Mouse (Mus musculus) midbrain, embryonic 13.5 days (tissue): ENCODE measurements around the gene Slc4a2. TPM values are rescaled to one million over a fixed set of nuclear protein-coding genes. Genes with fewer than 3 reads are reported as not detected.
"Not testable (repeated sequence)": the region's sequence is repeated elsewhere in the genome, so short reads cannot be mapped to it uniquely, and the experiment has no call there.

ENCODE experiments used
- ATAC-seq: fragments of 200-750 bp; cut with Nextera tagmentation; 2 replicates; pipeline ENCODE4 v1.8.0; 2017; ENCODE audit warnings: mild to moderate bottlenecking, moderate TSS enrichment, moderate library complexity
- H3K27ac ChIP-seq: fragments of 300-500 bp; sonication (generic); 2 replicates; pipeline ENCODE4 v1.5.1; 2015; ENCODE audit warnings: inconsistent platforms, mild to moderate bottlenecking, moderate library complexity
- H3K27me3 ChIP-seq: fragments of 300-500 bp; sonication (generic); 2 replicates; pipeline ENCODE4 v1.6.1; 2015; ENCODE audit warnings: mild to moderate bottlenecking, inconsistent platforms
- H3K36me3 ChIP-seq: fragments of 300-500 bp; sonication (generic); 2 replicates; pipeline ENCODE4 v1.6.1; 2015; ENCODE audit warnings: mild to moderate bottlenecking, inconsistent platforms
- H3K4me1 ChIP-seq: fragments of 300-500 bp; sonication (generic); replicated peaks from 2 replicates; pipeline ENCODE4 v1.6.1; 2015; ENCODE audit warnings: inconsistent platforms
- H3K4me2 ChIP-seq: fragments of 300-500 bp; sonication (generic); replicated peaks from 2 replicates; pipeline ENCODE4 v1.6.1; 2015; ENCODE audit warnings: moderate library complexity, mild to moderate bottlenecking, inconsistent platforms
- H3K4me3 ChIP-seq: fragments of 300-500 bp; sonication (generic); replicated peaks from 2 replicates; pipeline ENCODE4 v1.5.1; 2015; ENCODE audit warnings: mild to moderate bottlenecking, inconsistent platforms
- H3K9ac ChIP-seq: fragments of 300-500 bp; sonication (generic); replicated peaks from 2 replicates; pipeline ENCODE4 v1.6.1; 2015; ENCODE audit warnings: mild to moderate bottlenecking, inconsistent platforms
- H3K9me3 ChIP-seq: fragments of 300-500 bp; sonication (generic); 2 replicates; pipeline ENCODE4 v1.6.1; 2016; ENCODE audit warnings: mild to moderate bottlenecking, inconsistent platforms
- WGBS: fragments of 180-500 bp; shearing (Covaris S2); methylation state at CpG from one replicate; pipeline ENCODE4 v1.1.7; 2015; 5-methylcytosine and 5-hydroxymethylcytosine counted together
- polyA plus RNA-seq: library from polyadenylated mRNA; unstranded; fragments of >200 nt; fragmentation: Nextera tagmentation; extraction: Ambion mirVana; gene quantifications from 2 replicates; pipeline ENCODE4 v1.2.1, GENCODE M21; 2015

Gene Slc4a2
- polyA plus RNA-seq, 1 experiment from 2014 or later = 25.4 TPM

- ATAC-seq = no peak
- H3K27me3 ChIP-seq = peaks cover 63% of the 10 kb centered on the region
- WGBS = 80% methylated on average over 10 of the region's 10 CpGs
These were observed 37.6 kb upstream of the Slc4a2 start for GRCm38 (mm10) chr5:24385887-24386550.

GRCm38 (mm10) chr5:24387264-24388241, 36.1 kb upstream of the Slc4a2 start:
- H3K27me3 ChIP-seq = peaks cover 63% of the 10 kb centered on the region
- peak overlapping the region; percentile 93 for H3K4me2 ChIP-seq
- H3K36me3 ChIP-seq = no peaks in the 10 kb centered on the region
- H3K9ac ChIP-seq = peak overlapping the region; percentile 68
- peak overlapping the region; percentile 48 for H3K4me3 ChIP-seq
- WGBS = under 1% methylated on average over 73 of the region's 73 CpGs
- H3K4me1 ChIP-seq = peaks cover 34% of the 10 kb centered on the region
- H3K27ac ChIP-seq = no peak overlapping the region
- peak; percentile 48 for ATAC-seq
- H3K9me3 ChIP-seq = no peaks in the 10 kb centered on the region

More at GRCm38 (mm10) chr5:24385887-24386550, 37.6 kb upstream of the Slc4a2 start:
- Histone ChIP-seq H3K4me3 (no peak overlapping the region), H3K9me3 (no peaks in the 10 kb centered on the region), H3K27ac (no peak overlapping the region), H3K4me2 (no peak overlapping the region), H3K9ac (no peak overlapping the region), H3K36me3 (no peaks in the 10 kb centered on the region), H3K4me1 (peaks cover 37% of the 10 kb centered on the region)

GRCm38 (mm10) chr5:24388246-24388915, 35.3 kb upstream of the Slc4a2 start:
- Histone ChIP-seq H3K4me2 (peak overlapping the region; percentile 93), H3K4me3 (peak overlapping the region; percentile 48), H3K27me3 (peaks cover 63% of the 10 kb centered on the region), H3K36me3 (no peaks in the 10 kb centered on the region), H3K4me1 (peaks cover 26% of the 10 kb centered on the region), H3K9ac (peak overlapping the region; percentile 68), H3K27ac (no peak overlapping the region), H3K9me3 (no peaks in the 10 kb centered on the region)
- ATAC-seq = no peak
- WGBS = 22% methylated on average over 26 of the region's 26 CpGs

GRCm38 (mm10) chr5:24389011-24389657, 34.5 kb upstream of the Slc4a2 start:
- H3K9ac ChIP-seq = no peak overlapping the region
- H3K4me2 ChIP-seq = no peak overlapping the region
- H3K27ac ChIP-seq = no peak overlapping the region
- ATAC-seq = no peak
- no peak overlapping the region for H3K4me3 ChIP-seq
- no peaks in the 10 kb centered on the region for H3K9me3 ChIP-seq
- H3K36me3 ChIP-seq = no peaks in the 10 kb centered on the region
- H3K27me3 ChIP-seq = peaks cover 63% of the 10 kb centered on the region
- 55% methylated on average over 7 of the region's 7 CpGs for WGBS
- peaks cover 26% of the 10 kb centered on the region for H3K4me1 ChIP-seq

GRCm38 (mm10) chr5:24389658-24390020, 34.0 kb upstream of the Slc4a2 start:
- H3K27me3 ChIP-seq = peaks cover 61% of the 10 kb centered on the region
- 74% methylated on average over 4 of the region's 4 CpGs for WGBS

GRCm38 (mm10) chr5:24391864-24392263, 31.8 kb upstream of the Slc4a2 start, which contains the start of gene Atg9b:
Gene Atg9b, minus strand, starts transcription at chr5:24392143.
- no peak for ATAC-seq
- H3K27me3 ChIP-seq = peaks cover 39% of the 10 kb centered on the region
- no peaks in the 10 kb centered on the region for H3K9me3 ChIP-seq
- no peak within 1 kb of the TSS for H3K4me3 ChIP-seq
- peaks cover 29% of the 10 kb centered on the region for H3K4me1 ChIP-seq
- WGBS = 84% methylated on average over 7 of the region's 7 CpGs
- H3K36me3 ChIP-seq = no peaks in the 10 kb centered on the region
- no peak within 1 kb of the TSS for H3K4me2 ChIP-seq
- H3K9ac ChIP-seq = no peak within 1 kb of the TSS
- H3K27ac ChIP-seq = no peak within 1 kb of the TSS

More at GRCm38 (mm10) chr5:24389658-24390020, 34.0 kb upstream of the Slc4a2 start:
- H3K9me3 ChIP-seq = no peaks in the 10 kb centered on the region
- no peak overlapping the region for H3K4me2 ChIP-seq
- H3K4me1 ChIP-seq = peaks cover 25% of the 10 kb centered on the region
- no peak overlapping the region for H3K4me3 ChIP-seq
- no peak for ATAC-seq
- H3K36me3 ChIP-seq = no peaks in the 10 kb centered on the region
- no peak overlapping the region for H3K27ac ChIP-seq
- H3K9ac ChIP-seq = no peak overlapping the region

- H3K4me2 ChIP-seq = no peak overlapping the region
- H3K9me3 ChIP-seq = no peaks in the 10 kb centered on the region
- no peak overlapping the region for H3K4me3 ChIP-seq
- no peak overlapping the region for H3K27ac ChIP-seq
- no peak overlapping the region for H3K9ac ChIP-seq
- no peak for ATAC-seq
- peaks cover 20% of the 10 kb centered on the region for H3K4me1 ChIP-seq
- H3K27me3 ChIP-seq = peaks cover 30% of the 10 kb centered on the region
- H3K36me3 ChIP-seq = no peaks in the 10 kb centered on the region
- 76% methylated on average over 7 of the region's 7 CpGs for WGBS
These were observed 30.9 kb upstream of the Slc4a2 start for GRCm38 (mm10) chr5:24392724-24393123.

GRCm38 (mm10) chr5:24393392-24393997, 30.1 kb upstream of the Slc4a2 start, which contains the start of gene Abcb8:
Gene Abcb8, plus strand, starts transcription at chr5:24393663.
- no peak for ATAC-seq
- H3K4me3 ChIP-seq = peak within 1 kb of the TSS; percentile 60
- H3K4me2 ChIP-seq = peak within 1 kb of the TSS; percentile 60
- no peaks in the 10 kb centered on the region for H3K9me3 ChIP-seq
- peaks cover 12% of the 10 kb centered on the region for H3K4me1 ChIP-seq
- 18% methylated on average over 7 of the region's 7 CpGs for WGBS
- H3K9ac ChIP-seq = peak within 1 kb of the TSS; percentile 60
- peak within 1 kb of the TSS; percentile 88 for H3K27ac ChIP-seq
- H3K36me3 ChIP-seq = no peaks in the 10 kb centered on the region
- H3K27me3 ChIP-seq = peaks cover 23% of the 10 kb centered on the region

- Histone ChIP-seq H3K4me1 (peaks cover 12% of the 10 kb centered on the region), H3K4me2 (peak overlapping the region; percentile 60), H3K9ac (peak overlapping the region; percentile 60), H3K4me3 (peak overlapping the region; percentile 60), H3K27ac (peak overlapping the region; percentile 88), H3K27me3 (peaks cover 14% of the 10 kb centered on the region), H3K36me3 (no peaks in the 10 kb centered on the region), H3K9me3 (no peaks in the 10 kb centered on the region)
- peak; percentile 97 for ATAC-seq
- 1% methylated on average over 36 of the region's 36 CpGs for WGBS
These were observed 29.3 kb upstream of the Slc4a2 start for GRCm38 (mm10) chr5:24394165-24394894.

- peaks cover 12% of the 10 kb centered on the region for H3K4me1 ChIP-seq
- not testable (repeated sequence) for H3K27ac ChIP-seq, ATAC-seq, H3K4me2 ChIP-seq, H3K36me3 ChIP-seq, H3K9me3 ChIP-seq, H3K9ac ChIP-seq, H3K27me3 ChIP-seq, H3K4me3 ChIP-seq
- WGBS = 91% methylated on average over 6 of the region's 6 CpGs
These were observed 27.4 kb upstream of the Slc4a2 start for GRCm38 (mm10) chr5:24396254-24396653.
